Mouse (Mus musculus) spleen, adult 2 months (tissue): ENCODE measurements around the gene Apbb2.

ENCODE experiments used
- CTCF ChIP-seq: fragments of 200-500 bp; IDR thresholded peaks from 2 replicates; pipeline ENCODE4 v1.5.1; 2011; ENCODE audit warnings: mild to moderate bottlenecking, inconsistent platforms; ENCODE audit not compliant: insufficient read depth, insufficient read length, insufficient replicate concordance; ENCODE audit errors: extremely low read depth
- POLR2A ChIP-seq: fragments of 200-500 bp; IDR thresholded peaks from 2 replicates; pipeline ENCODE4 v1.6.1; 2011; ENCODE audit warnings: low read depth, low read length, inconsistent platforms

GRCm38 (mm10) chr5:66398530-66399263, 219.9 kb downstream of the Apbb2 start:
- no peak for TF ChIP-seq CTCF
- TF ChIP-seq POLR2A: no peak
